Mouse (Mus musculus) stomach, adult 2 months (tissue): ENCODE results near the gene BC117090. TPM values are rescaled to one million over a fixed set of nuclear protein-coding genes. Genes with fewer than 3 reads are reported as not detected.

Experiments
- polyA plus RNA-seq: library from polyadenylated mRNA; depleted of rRNA; stranded (reverse); fragments of >200 nt; gene quantifications from 2 replicates; pipeline ENCODE4 v1.2.3, GENCODE M21; 2012; rRNA removed

Gene BC117090
- not detected in 2 replicates for polyA plus RNA-seq

DNA sequence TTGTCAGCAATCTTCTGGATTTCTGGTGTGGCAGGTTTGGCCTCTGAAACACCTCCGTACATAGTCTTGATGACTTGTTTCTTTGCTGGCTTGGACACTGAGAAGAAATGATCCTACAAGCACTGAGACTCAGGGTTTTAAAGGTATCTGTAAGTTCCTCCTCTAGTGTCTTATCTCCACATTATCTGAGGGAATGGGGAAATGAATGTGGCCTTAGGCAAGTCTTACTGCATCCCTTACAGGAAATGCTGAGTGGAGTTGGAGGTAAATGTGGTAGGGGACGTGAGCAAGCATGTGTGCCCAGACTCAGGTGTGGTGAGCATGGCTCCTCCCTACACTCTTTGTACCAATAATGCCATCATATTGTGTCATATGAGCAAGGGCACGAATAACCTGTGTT lies at the start of gene BC117090:
Gene BC117090, minus strand, starts transcription at position 101 of the 400 bp plus-strand sequence.

DNA sequence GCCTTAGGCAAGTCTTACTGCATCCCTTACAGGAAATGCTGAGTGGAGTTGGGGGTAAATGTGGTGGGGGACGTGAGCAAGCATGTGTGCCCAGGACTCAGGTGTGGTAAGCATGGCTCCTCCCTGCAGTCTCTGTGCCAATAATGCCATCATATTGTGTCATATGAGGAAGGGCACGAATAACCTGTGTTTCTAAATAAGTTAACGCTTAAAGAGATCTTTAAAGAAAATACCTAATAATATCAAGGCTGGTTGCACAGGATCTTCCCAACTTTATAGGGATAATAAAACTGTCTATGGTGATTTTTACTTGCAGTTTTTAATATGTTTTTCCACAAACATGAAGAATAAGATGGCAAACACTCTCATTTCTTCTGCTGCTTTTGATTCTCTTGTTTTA lies 33.5 kb upstream of the BC117090 start, which contains the start of gene BC100530:
Gene BC100530, minus strand, starts transcription at position 101 of the 400 bp plus-strand sequence.

DNA sequence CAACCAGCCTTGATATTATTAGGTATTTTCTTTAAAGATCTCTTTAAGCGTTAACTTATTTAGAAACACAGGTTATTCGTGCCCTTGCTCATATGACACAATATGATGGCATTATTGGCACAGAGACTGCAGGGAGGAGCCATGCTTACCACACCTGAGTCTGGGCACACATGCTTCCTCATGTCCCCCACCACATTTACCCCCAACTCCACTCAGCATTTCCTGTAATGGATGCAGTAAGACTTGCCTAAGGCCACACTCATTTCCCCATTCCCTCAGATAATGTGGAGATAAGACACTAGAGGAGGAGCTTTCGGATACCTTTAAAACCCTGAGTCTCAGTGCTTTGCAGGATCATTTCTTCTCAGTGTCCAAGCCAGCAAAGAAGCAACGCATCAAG lies 57.3 kb downstream of the BC117090 start, which contains the start of gene Stfa1:
Gene Stfa1, plus strand, starts transcription at position 156 of the 400 bp plus-strand sequence.

Other genes with a start within 250 kb of the BC117090 start
- gene Csta1, start 203.1 kb downstream of the BC117090 start, polyA plus RNA-seq, result 0.22 and 0.31 TPM in 2 replicates
- not detected in 2 replicates for gene Stfa2l1, start 177.5 kb downstream of the BC117090 start, polyA plus RNA-seq
- gene Gm5483, start 150.1 kb downstream of the BC117090 start, polyA plus RNA-seq, result not detected in 2 replicates
- not detected in 2 replicates for gene Gm5416, start 123.9 kb downstream of the BC117090 start, polyA plus RNA-seq
- not detected in 2 replicates for gene 2010005H15Rik, start 112.9 kb downstream of the BC117090 start, polyA plus RNA-seq
- gene Stfa1, start 57.4 kb downstream of the BC117090 start, polyA plus RNA-seq, result not detected in 2 replicates
- not detected in 2 replicates for gene BC100530, start 33.4 kb upstream of the BC117090 start, polyA plus RNA-seq
- not detected in 2 replicates for gene Stfa2, start 74.1 kb upstream of the BC117090 start, polyA plus RNA-seq
- not detected in 2 replicates for gene Stfa3, start 121.1 kb upstream of the BC117090 start, polyA plus RNA-seq
- 0.14 and 0.26 TPM in 2 replicates for gene Casr, start 227.8 kb upstream of the BC117090 start, polyA plus RNA-seq